Mouse (Mus musculus): Measurements from ENCODE around the gene Hjurp. TPM values are rescaled to one million over a fixed set of nuclear protein-coding genes. Genes with fewer than 3 reads are reported as not detected.

The Hjurp gene
- polyA plus RNA-seq, 1 experiment: 56.1 TPM

Other genes with a start within 250 kb of the Hjurp start
- not detected in 2 replicates for gene Ugt1a10, start 222.2 kb downstream of the Hjurp start, polyA plus RNA-seq (2012; rRNA removed)
- not detected in 2 replicates for gene Ugt1a9, start 206.8 kb downstream of the Hjurp start, polyA plus RNA-seq (2012; rRNA removed)
- gene Ugt1a8, start 189.8 kb downstream of the Hjurp start, polyA plus RNA-seq (2012; rRNA removed): 0.04 TPM in 1 of 2 replicates, not detected in the other
- gene Ugt1a7c, start 182.6 kb downstream of the Hjurp start, polyA plus RNA-seq (2012; rRNA removed): 0.61 and 1.2 TPM in 2 replicates
- gene Ugt1a6b, start 174.4 kb downstream of the Hjurp start, polyA plus RNA-seq (2012; rRNA removed): 0.06 and 0.08 TPM in 2 replicates
- gene Ugt1a6a, start 142.8 kb downstream of the Hjurp start, polyA plus RNA-seq (2012; rRNA removed): 2.2 and 2.3 TPM in 2 replicates
- not detected in 2 replicates for gene Ugt1a5, start 111.6 kb downstream of the Hjurp start, polyA plus RNA-seq (2012; rRNA removed)
- gene Ugt1a2, start 77.0 kb downstream of the Hjurp start, polyA plus RNA-seq (2012; rRNA removed): not detected in 2 replicates
- gene Dnajb3, start 71.9 kb downstream of the Hjurp start, polyA plus RNA-seq (2012; rRNA removed): 1.9 and 2.6 TPM in 2 replicates
- 0.06 TPM in 2 replicates for gene Ugt1a1, start 65.7 kb downstream of the Hjurp start, polyA plus RNA-seq (2012; rRNA removed)
- 0.02 and 0.19 TPM in 2 replicates for gene Mroh2a, start 50.6 kb downstream of the Hjurp start, polyA plus RNA-seq (2012; rRNA removed)
- gene Trpm8, start within 50 bp of the Hjurp start, polyA plus RNA-seq (2012; rRNA removed): 0.02 TPM in 2 replicates
- gene Spp2, start 129.3 kb upstream of the Hjurp start, polyA plus RNA-seq (2012; rRNA removed): 1.4 TPM in 2 replicates
- 0.08 and 0.19 TPM in 2 replicates for gene Glrp1, start 232.4 kb upstream of the Hjurp start, polyA plus RNA-seq (2012; rRNA removed)